Mouse (Mus musculus) ovary, adult 2 months (tissue): ENCODE data around the gene Ecd. TPM values are rescaled to one million over a fixed set of nuclear protein-coding genes. Genes with fewer than 3 reads are reported as not detected.

ENCODE experiments used
- polyA plus RNA-seq: library from polyadenylated mRNA; depleted of rRNA; stranded (reverse); fragments of >200 nt; gene quantifications from 2 replicates; pipeline ENCODE4 v1.2.3, GENCODE M21; 2012; rRNA removed

Ecd gene
- polyA plus RNA-seq, result 18.9 and 21.6 TPM in 2 replicates

DNA sequence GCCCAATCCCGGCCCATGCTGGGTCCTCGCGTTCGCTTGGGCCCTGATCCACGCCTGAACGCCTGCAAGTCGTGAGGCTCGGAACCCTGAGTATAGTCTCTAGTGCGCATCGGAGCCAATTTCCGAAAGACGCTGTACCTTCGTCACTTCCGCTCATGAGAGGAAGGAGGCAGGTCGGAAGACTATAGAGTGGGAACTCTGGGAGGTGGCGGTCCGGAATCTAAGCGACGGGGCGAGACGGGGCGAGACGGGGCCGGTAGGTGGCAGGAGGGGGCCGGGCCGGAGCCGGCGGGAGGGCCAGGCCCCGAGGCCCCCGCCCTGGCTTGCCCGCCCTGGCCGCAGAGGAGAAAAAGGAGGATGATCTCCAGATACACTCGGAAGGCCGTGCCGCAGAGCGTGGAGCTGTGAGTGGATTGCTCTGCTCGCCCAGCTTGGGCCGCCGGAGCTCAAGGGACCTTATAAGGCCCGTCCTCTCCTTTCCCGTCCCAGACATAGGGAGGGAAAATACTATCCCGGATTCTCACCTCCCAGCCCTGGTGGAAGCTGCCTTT lies at the start of gene Ecd, which contains the start of gene Fam149b:
TSS of gene Ecd (minus strand) at position 131 of the 551 bp plus-strand sequence.
TSS of gene Fam149b (plus strand) at position 172 of the 551 bp plus-strand sequence.

DNA sequence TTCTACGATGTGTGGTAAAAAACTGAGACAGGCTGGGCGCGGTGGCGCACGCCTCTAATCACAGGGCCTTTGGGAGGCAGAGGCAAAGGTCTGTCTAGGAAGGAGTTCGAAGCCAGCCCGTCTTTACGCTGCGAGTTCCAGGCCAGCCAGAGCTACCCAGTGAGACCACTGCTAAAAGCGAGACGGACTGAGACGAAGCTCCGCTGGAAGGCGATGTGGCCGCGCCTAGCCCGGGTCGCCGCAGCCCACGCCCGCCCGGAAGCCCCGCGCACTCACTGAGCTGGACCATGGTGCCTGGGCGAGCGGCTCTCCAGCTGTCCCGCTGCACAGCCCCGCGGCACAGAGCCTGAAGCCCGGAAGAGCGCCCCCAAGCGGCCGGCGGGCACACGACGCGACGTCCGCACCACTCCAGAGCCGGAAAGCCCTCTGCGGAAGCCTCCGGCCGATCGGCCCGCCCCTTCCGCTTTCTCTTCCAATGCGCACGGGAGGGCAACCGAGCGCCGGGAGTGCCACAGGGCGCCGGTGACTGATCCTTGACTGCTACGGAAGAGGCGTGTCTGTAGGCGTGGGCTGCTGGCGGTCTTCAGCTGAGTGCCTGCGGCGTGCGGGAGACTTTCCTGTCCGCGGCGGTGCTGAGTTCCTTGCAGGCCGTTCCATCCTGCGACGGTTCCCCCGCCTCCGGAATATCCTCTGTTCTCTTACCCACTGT lies 45.4 kb upstream of the Ecd start, which contains the start of gene Mrps16:
TSS of gene Mrps16 (minus strand) at position 430 of the 709 bp plus-strand sequence.

GRCm38 (mm10) chr14:20388441-20389129 lies 40.7 kb upstream of the Ecd start, which contains the start of gene Dnajc9:
Gene Dnajc9 (minus strand): TSS chr14:20388910.

DNA sequence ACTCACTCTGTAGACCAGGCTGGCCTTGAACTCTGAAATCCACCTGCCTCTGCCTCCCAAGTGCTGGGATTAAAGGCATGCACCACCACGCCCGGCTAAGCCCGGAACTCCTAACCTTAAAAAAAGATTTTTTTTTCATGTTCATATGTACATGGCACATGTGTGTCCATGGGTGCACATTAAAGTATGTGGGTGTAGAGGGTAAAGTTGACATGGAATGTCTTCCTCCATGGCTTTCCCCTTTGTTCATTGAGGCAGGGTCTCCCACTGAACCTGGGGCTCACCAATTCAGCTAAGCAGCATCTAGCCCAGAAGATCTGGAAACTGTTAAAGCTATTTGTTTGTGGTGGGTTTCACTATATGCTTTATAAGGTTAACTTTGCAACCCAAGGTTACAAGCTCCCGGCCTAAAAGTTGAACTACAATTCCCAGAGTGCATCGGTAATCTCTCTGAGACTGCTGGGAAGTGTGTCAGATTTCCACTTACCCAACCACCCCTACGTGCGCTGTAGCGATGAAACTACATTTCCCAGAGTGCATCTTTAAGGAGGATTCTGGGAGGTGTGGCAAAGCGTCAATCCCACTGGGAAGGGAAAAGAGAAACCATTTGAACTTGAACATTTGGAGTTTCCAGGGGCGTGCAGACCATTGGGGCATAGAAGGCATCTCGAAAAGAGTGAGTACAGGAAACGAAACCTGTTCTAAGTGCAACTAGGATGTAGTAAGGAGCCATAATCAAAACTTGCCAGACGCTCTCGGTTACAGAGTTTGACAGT lies 53.6 kb downstream of the Ecd start, which contains the start of gene Nudt13:
TSS of gene Nudt13 (plus strand) at position 581 of the 776 bp plus-strand sequence.

Other genes starting within 250 kb of the Ecd start
- gene Saysd1, start 209.6 kb downstream of the Ecd start, polyA plus RNA-seq, result 9.6 and 10.7 TPM in 2 replicates
- gene Kcnk5, start 166.3 kb downstream of the Ecd start, polyA plus RNA-seq, result 20.9 and 22.6 TPM in 2 replicates
- gene Kcnk16, start 78.9 kb downstream of the Ecd start, polyA plus RNA-seq, result 1.3 and 1.6 TPM in 2 replicates
- 10.4 and 12.2 TPM in 2 replicates for gene Nudt13, start 53.4 kb downstream of the Ecd start, polyA plus RNA-seq
- gene Fam149b, start within 50 bp of the Ecd start, polyA plus RNA-seq, result 21.4 and 32.7 TPM in 2 replicates
- 53.5 and 58.6 TPM in 2 replicates for gene Dnajc9, start 40.8 kb upstream of the Ecd start, polyA plus RNA-seq
- gene Mrps16, start 45.5 kb upstream of the Ecd start, polyA plus RNA-seq, result 34.9 and 47.4 TPM in 2 replicates
- 1.2 TPM in 2 replicates for gene Cfap70, start 104.1 kb upstream of the Ecd start, polyA plus RNA-seq
- gene Anxa7, start 132.0 kb upstream of the Ecd start, polyA plus RNA-seq, result 89.2 and 116 TPM in 2 replicates
- 0.30 and 0.32 TPM in 2 replicates for gene Mss51, start 148.8 kb upstream of the Ecd start, polyA plus RNA-seq
- 6.5 and 8.3 TPM in 2 replicates for gene Ppp3cb, start 198.5 kb upstream of the Ecd start, polyA plus RNA-seq